Comparison of ENCODE assay signal across 10 mouse cellular contexts in genomic region chr8:115154096-115154495, GRCm38 (mm10).
DNase-seq lines count a peak whose midpoint lies in the region; ATAC-seq lines count a peak whose summit lies in the region.
"Had no signal": no experiment of that assay in that cellular context is flagged by ENCODE, and none has a peak within 500 bp of the region (broad histone marks: within the 10 kb centered on the region; RNA-seq: fewer than 3 reads in every experiment).

No protein-coding gene starts in this region.

- peaks cover 47% of the 10 kb centered on the region for H3K27me3 ChIP-seq in forebrain, embryonic 13.5 days
- H3K27me3 ChIP-seq in forebrain, embryonic 11.5 days (ENCODE audit: control insufficient read depth, insufficient read depth, low read length): peaks cover 2% of the 10 kb centered on the region; the same call in 1 of the 2 replicates
- H3K27me3 ChIP-seq in limb, embryonic 13.5 days: peaks cover 81% of the 10 kb centered on the region

- H3K9ac ChIP-seq in forebrain, embryonic 13.5 days: no peak overlapping the region
- no peak overlapping the region for H3K9ac ChIP-seq in forebrain, embryonic 11.5 days (ENCODE audit: low read length)
- H3K9ac ChIP-seq in limb, embryonic 13.5 days: no peak overlapping the region
- H3K9ac ChIP-seq: embryonic facial prominence, embryonic 13.5 days had no signal

- ATAC-seq in forebrain, embryonic 13.5 days: peak; percentile 72
- ATAC-seq in forebrain, embryonic 11.5 days (replicated peaks; ENCODE audit: low FRiP score): no peak
- ATAC-seq in cerebellum, adult (ENCODE audit: insufficient number of reproducible peaks, low FRiP score, low TSS enrichment): peak; percentile 54
- ATAC-seq in limb, embryonic 13.5 days (ENCODE audit: low FRiP score, low read depth): no peak
- no peak for ATAC-seq in erythroblast, adult 5-6 weeks (replicated peaks; ENCODE audit: low FRiP score, poor library complexity, severe bottlenecking)
- no peak for ATAC-seq in megakaryocyte progenitor cell, adult 5-6 weeks (replicated peaks; ENCODE audit: poor library complexity)

- no peak for DNase-seq in forebrain, embryonic 11.5 days (ENCODE audit: low spot score)
- DNase-seq in frontal cortex, postnatal 14 days (ENCODE audit: low spot score in 2 of 2): peak; percentile 40 to 49
- DNase-seq in urinary bladder, postnatal 14 days (ENCODE audit: low spot score): no peak
- DNase-seq: B cell, adult 2 months had no signal

- no peak overlapping the region for H3K4me3 ChIP-seq in forebrain, embryonic 13.5 days
- H3K4me3 ChIP-seq in forebrain, embryonic 11.5 days (ENCODE audit: low read depth, low read length): no peak overlapping the region
- no peak overlapping the region for H3K4me3 ChIP-seq in limb, embryonic 13.5 days
- H3K4me3 ChIP-seq: embryonic facial prominence, embryonic 13.5 days had no signal

- 57% methylated on average over 10 of the region's 10 CpGs for WGBS in forebrain, embryonic 13.5 days
- WGBS in forebrain, embryonic 11.5 days: 69% methylated on average over 10 of the region's 10 CpGs
- 46% methylated on average over 10 of the region's 10 CpGs for WGBS in limb, embryonic 13.5 days

- H3K4me2 ChIP-seq in forebrain, embryonic 13.5 days: no peak overlapping the region
- H3K4me2 ChIP-seq in forebrain, embryonic 11.5 days (ENCODE audit: low read depth, low read length, severe bottlenecking): no peak overlapping the region
- H3K4me2 ChIP-seq in limb, embryonic 13.5 days (replicated peaks): peak overlapping the region; percentile 41
- H3K4me2 ChIP-seq: embryonic facial prominence, embryonic 13.5 days had no signal

- peaks cover 35% of the 10 kb centered on the region for H3K4me1 ChIP-seq in forebrain, embryonic 13.5 days
- H3K4me1 ChIP-seq in forebrain, embryonic 11.5 days (replicated peaks; ENCODE audit: control insufficient read depth, insufficient read depth, low read length): peaks cover 16% of the 10 kb centered on the region
- H3K4me1 ChIP-seq in limb, embryonic 13.5 days: peaks cover 39% of the 10 kb centered on the region

- no peaks in the 10 kb centered on the region for H3K9me3 ChIP-seq in forebrain, embryonic 13.5 days (replicated peaks)
- H3K9me3 ChIP-seq in forebrain, embryonic 11.5 days (ENCODE audit: control insufficient read depth, low read length): no peaks in the 10 kb centered on the region
- no peaks in the 10 kb centered on the region for H3K9me3 ChIP-seq in limb, embryonic 13.5 days
- H3K9me3 ChIP-seq: embryonic facial prominence, embryonic 13.5 days had no signal

- H3K36me3 ChIP-seq in forebrain, embryonic 13.5 days (ENCODE audit: poor library complexity, severe bottlenecking): no peaks in the 10 kb centered on the region
- no peaks in the 10 kb centered on the region for H3K36me3 ChIP-seq in forebrain, embryonic 11.5 days (ENCODE audit: control insufficient read depth, insufficient read depth, low read length)
- no peaks in the 10 kb centered on the region for H3K36me3 ChIP-seq in limb, embryonic 13.5 days
- H3K36me3 ChIP-seq: embryonic facial prominence, embryonic 13.5 days had no signal

- H3K27ac ChIP-seq in forebrain, embryonic 13.5 days: no peak overlapping the region
- no peak overlapping the region for H3K27ac ChIP-seq in forebrain, embryonic 11.5 days (ENCODE audit: low read depth, low read length)
- no peak overlapping the region for H3K27ac ChIP-seq in limb, embryonic 13.5 days
- H3K27ac ChIP-seq: embryonic facial prominence, embryonic 13.5 days had no signal

Comparison
In these comparisons a context has a peak if more than half of its experiments do, and no peak if none do; other contexts are left out.
1. ATAC-seq: peak in forebrain, embryonic 13.5 days (single experiment) and cerebellum, adult (single experiment); none in forebrain, embryonic 11.5 days (single experiment), limb, embryonic 13.5 days (single experiment), erythroblast, adult 5-6 weeks (single experiment) and megakaryocyte progenitor cell, adult 5-6 weeks (single experiment).
2. DNase-seq: peak in frontal cortex, postnatal 14 days (2 of 2); none in forebrain, embryonic 11.5 days (single experiment) and urinary bladder, postnatal 14 days (single experiment).